8 mouse cellular contexts compared by ENCODE assay signal in the genomic region with DNA sequence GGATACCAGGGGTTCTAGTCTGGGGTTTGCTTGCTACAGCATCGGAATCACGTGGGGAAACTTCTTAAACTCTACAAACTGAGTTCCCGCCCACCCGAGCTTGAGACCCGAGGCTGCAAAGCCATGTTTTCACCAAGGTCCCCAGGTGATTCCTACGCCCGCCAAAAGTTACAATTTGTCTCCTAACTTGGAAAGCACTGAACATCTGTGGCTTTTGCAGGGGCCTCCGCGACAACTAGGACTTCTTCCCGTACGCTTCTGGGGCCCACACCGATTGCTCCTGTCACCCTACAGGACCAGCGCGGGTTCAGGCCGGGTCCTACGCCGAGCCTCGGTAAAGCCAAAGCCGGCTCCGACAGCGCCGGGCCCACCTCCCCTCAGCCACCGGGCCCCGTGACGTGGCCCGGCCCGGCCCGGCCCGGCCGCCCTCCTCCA. TPM values are rescaled to one million over a fixed set of nuclear protein-coding genes. Genes with fewer than 3 reads are reported as not detected.
DNase-seq lines count a peak whose midpoint lies in the region; ATAC-seq and TF ChIP-seq lines count a peak whose summit lies in the region.

No protein-coding gene starts in this region.

- DNase-seq in kidney, adult 18-20 months = no peak
- DNase-seq in MN1 (ENCODE audit: low spot score) = peak; percentile 27
- DNase-seq in forebrain, embryonic 14.5 days (ENCODE audit: low spot score) = peak; percentile 25
- DNase-seq in liver, embryonic 14.5 days (ENCODE audit: low read depth in 3 of 3, low spot score in 3 of 3) = peak in 1 of 3 experiments; percentile 30
- peak; percentile 39 for DNase-seq in splenic B cell, adult 2 months (ENCODE audit: low read depth, low spot score)
- no peak for DNase-seq in right cerebral cortex, postnatal 10 days (ENCODE audit: low spot score in 2 of 2)
- DNase-seq in adrenal gland, postnatal 4 days (ENCODE audit: low spot score in 2 of 2) = no peak

- no peak; the same call in 1 of the 2 replicates for ATAC-seq in kidney, embryonic 15.5 days (replicated peaks; ENCODE audit: low FRiP score)
- no peak for ATAC-seq in forebrain, embryonic 14.5 days
- peak; percentile 53; the same call in 1 of the 2 replicates for ATAC-seq in liver, embryonic 14.5 days (ENCODE audit: insufficient read depth)

- WGBS in kidney, embryonic 15.5 days = 0% methylated on average over 30 of the region's 30 CpGs
- under 1% methylated on average over 30 of the region's 30 CpGs for WGBS in forebrain, embryonic 14.5 days
- under 1% methylated on average over 30 of the region's 30 CpGs for WGBS in liver, embryonic 14.5 days (ENCODE audit: insufficient replicate concordance)

- peak overlapping the region; percentile 72 for H3K4me2 ChIP-seq in kidney, embryonic 15.5 days
- peak overlapping the region; percentile 77 for H3K4me2 ChIP-seq in forebrain, embryonic 14.5 days (ENCODE audit: low read length)
- H3K4me2 ChIP-seq in liver, embryonic 14.5 days (ENCODE audit: low read depth) = peak overlapping the region; percentile 84

- no peak for TF ChIP-seq EP300 in liver, embryonic 14.5 days (IDR thresholded peaks at IDR 0.05; ENCODE audit: low read depth)

- H3K4me1 ChIP-seq in kidney, embryonic 15.5 days = peaks cover 13% of the 10 kb centered on the region
- H3K4me1 ChIP-seq in forebrain, embryonic 14.5 days (ENCODE audit: control insufficient read depth, insufficient read depth, low read length) = peaks cover 10% of the 10 kb centered on the region
- peaks cover 6 to 19% of the 10 kb centered on the region in 2 experiments for H3K4me1 ChIP-seq in liver, embryonic 14.5 days (replicated peaks; ENCODE audit: control insufficient read depth in 2 of 2, insufficient read depth in 2 of 2, low read length in 1 of 2)

- H3K36me3 ChIP-seq in kidney, embryonic 15.5 days = no peaks in the 10 kb centered on the region
- H3K36me3 ChIP-seq in forebrain, embryonic 14.5 days (ENCODE audit: control insufficient read depth, insufficient read depth, low read length) = no peaks in the 10 kb centered on the region
- H3K36me3 ChIP-seq in liver, embryonic 14.5 days (replicated peaks; ENCODE audit: control insufficient read depth, insufficient read depth, low read depth) = no peaks in the 10 kb centered on the region
- H3K36me3 ChIP-seq in splenic B cell, adult 2 months (ENCODE audit: control insufficient read depth, insufficient read depth, low read length, poor library complexity, severe bottlenecking) = no peaks in the 10 kb centered on the region

- peak overlapping the region; percentile 90 for H3K9ac ChIP-seq in kidney, embryonic 15.5 days
- H3K9ac ChIP-seq in forebrain, embryonic 14.5 days (ENCODE audit: low read length) = peak overlapping the region; percentile 86
- peak overlapping the region; percentile 93 for H3K9ac ChIP-seq in liver, embryonic 14.5 days (replicated peaks)

- peak overlapping the region; percentile 92 for H3K4me3 ChIP-seq in kidney, embryonic 15.5 days (replicated peaks)
- peak overlapping the region; percentile 80 for H3K4me3 ChIP-seq in forebrain, embryonic 14.5 days (ENCODE audit: low read depth, low read length)
- H3K4me3 ChIP-seq in liver, embryonic 14.5 days (ENCODE audit: insufficient read depth in 1 of 2, low read depth in 2 of 2, low read length in 2 of 2) = peak overlapping the region; percentile 94 to 95

- TF ChIP-seq CTCF in liver, embryonic 14.5 days (IDR thresholded peaks at IDR 0.05; ENCODE audit: low read depth) = no peak

- no peaks in the 10 kb centered on the region for H3K9me3 ChIP-seq in kidney, embryonic 15.5 days (replicated peaks)
- no peaks in the 10 kb centered on the region for H3K9me3 ChIP-seq in forebrain, embryonic 14.5 days (replicated peaks; ENCODE audit: control insufficient read depth, low read length)
- H3K9me3 ChIP-seq in liver, embryonic 14.5 days (ENCODE audit: control insufficient read depth, low read length) = no peaks in the 10 kb centered on the region

- peak overlapping the region; percentile 86 for H3K27ac ChIP-seq in kidney, embryonic 15.5 days
- H3K27ac ChIP-seq in forebrain, embryonic 14.5 days (ENCODE audit: low read depth, low read length) = peak overlapping the region; percentile 70
- H3K27ac ChIP-seq in liver, embryonic 14.5 days = peak overlapping the region; percentile 38

- H3K27me3 ChIP-seq in kidney, embryonic 15.5 days = no peaks in the 10 kb centered on the region
- H3K27me3 ChIP-seq in forebrain, embryonic 14.5 days (replicated peaks; ENCODE audit: control insufficient read depth, insufficient read depth, low read length) = no peaks in the 10 kb centered on the region
- no peaks in the 10 kb centered on the region for H3K27me3 ChIP-seq in liver, embryonic 14.5 days (ENCODE audit: control insufficient read depth, insufficient read depth, low read length)
- H3K27me3 ChIP-seq in splenic B cell, adult 2 months (ENCODE audit: control insufficient read depth, insufficient read depth, low read length, poor library complexity, severe bottlenecking) = no peaks in the 10 kb centered on the region

RNA-seq across cellular contexts. Expression of a gene that starts 0.5 kb away (rescaled TPM):
- 77.7 and 89.2 TPM in 2 replicates for polyA plus RNA-seq in kidney, embryonic 15.5 days (2015; fragmentation: Nextera tagmentation; extraction: Ambion mirVana)
- polyA plus RNA-seq in forebrain, embryonic 14.5 days (2014; fragmentation: Nextera tagmentation; extraction: Ambion mirVana) = 62.2 and 66.4 TPM in 2 replicates
- polyA plus RNA-seq in liver, embryonic 14.5 days (2012; rRNA removed) = 16.3 and 16.6 TPM in 2 replicates
- polyA plus RNA-seq in liver, embryonic 14.5 days (2014; fragmentation: Nextera tagmentation; extraction: Ambion mirVana) = 20.9 and 21.7 TPM in 2 replicates
- total RNA-seq in adrenal gland, postnatal 4 days (2021) = 10 to 100 TPM; 85.6 to 92.1 TPM

RNA-seq across cellular contexts. Expression of a gene that starts 0.5 kb away (rescaled TPM):
- 7.5 and 7.7 TPM in 2 replicates for polyA plus RNA-seq in kidney, embryonic 15.5 days (2015; fragmentation: Nextera tagmentation; extraction: Ambion mirVana)
- polyA plus RNA-seq in forebrain, embryonic 14.5 days (2014; fragmentation: Nextera tagmentation; extraction: Ambion mirVana) = 11.8 and 12.1 TPM in 2 replicates
- 0.54 and 0.75 TPM in 2 replicates for polyA plus RNA-seq in liver, embryonic 14.5 days (2012; rRNA removed)
- polyA plus RNA-seq in liver, embryonic 14.5 days (2014; fragmentation: Nextera tagmentation; extraction: Ambion mirVana) = 1.5 and 1.6 TPM in 2 replicates
- total RNA-seq in adrenal gland, postnatal 4 days (2021) = 10 to 100 TPM; 11.6 to 13.8 TPM

Comparison
In these comparisons a context has a peak if more than half of its experiments do, and no peak if none do; other contexts are left out.
1. DNase-seq: peak in MN1 (single experiment), forebrain, embryonic 14.5 days (single experiment) and splenic B cell, adult 2 months (single experiment); none in kidney, adult 18-20 months (single experiment), right cerebral cortex, postnatal 10 days (0 of 2) and adrenal gland, postnatal 4 days (0 of 2).
2. Peak in every context shown above with its lines, with median percentiles within 50 percentile points of each other: H3K27ac ChIP-seq, H3K4me2 ChIP-seq, H3K4me3 ChIP-seq and H3K9ac ChIP-seq.